Mouse (Mus musculus) heart, postnatal 14 days (tissue): ENCODE measurements around the gene Lipt2. TPM values are rescaled to one million over a fixed set of nuclear protein-coding genes. Genes with fewer than 3 reads are reported as not detected.

ENCODE experiments used
- DNase-seq, 2 experiments: peaks; one replicate each; pipeline ENCODE4 v3.0.0; 2021 to 2022
- intact Hi-C: fragments of 180-260 bp; cut with DNase I; formaldehyde crosslinking; loops from one replicate; pipeline ENCODE4 v1.15.1; 2025
- total RNA-seq, 2 experiments: library from RNA; stranded (reverse); gene quantifications; 2 replicates each; pipeline ENCODE4 v1.2.3; 2021

The Lipt2 gene
- total RNA-seq, 2 experiments from 2014 or later = 3.4 to 3.9 TPM

DNA sequence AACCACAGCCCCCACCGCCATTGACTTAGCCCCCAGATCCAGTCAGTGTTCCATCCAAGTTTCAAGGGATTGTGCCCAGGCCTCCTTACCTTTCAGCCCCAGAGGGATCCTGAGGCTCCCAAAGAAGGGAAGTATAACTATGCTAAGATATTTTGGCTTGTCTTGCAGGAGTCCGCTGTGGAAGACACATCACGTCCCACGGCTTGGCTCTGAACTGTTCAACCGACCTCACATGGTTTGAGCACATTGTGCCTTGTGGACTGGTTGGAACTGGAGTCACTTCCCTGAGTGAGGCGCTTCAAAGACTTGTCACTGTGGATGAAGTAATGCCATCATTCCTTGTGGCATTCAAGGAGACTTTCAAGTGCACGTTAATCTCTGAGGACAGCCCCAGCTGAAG is 929 bp downstream of the Lipt2 start:
- DNase-seq = no peak
- intact Hi-C loops = no loop called here

DNA sequence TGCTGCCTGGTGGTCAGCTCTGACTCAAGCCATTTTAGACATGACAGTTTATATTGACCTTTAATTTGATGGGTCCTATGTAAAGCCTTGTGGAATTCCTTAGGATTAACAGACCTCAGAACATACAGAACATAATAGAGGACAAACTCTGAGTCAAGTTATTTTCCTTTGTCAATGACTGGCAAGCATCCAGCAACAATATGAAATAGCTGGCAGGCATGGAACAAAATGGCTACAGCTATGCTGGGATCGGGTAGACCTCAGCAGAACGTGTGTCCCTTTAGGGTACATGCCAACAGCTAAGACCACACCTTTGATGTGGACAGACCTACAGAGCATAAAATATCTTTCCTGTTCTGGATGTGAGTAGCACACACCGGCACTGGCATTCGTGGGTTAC is 4.4 kb downstream of the Lipt2 start:
- intact Hi-C loops = no loop called here

DNA sequence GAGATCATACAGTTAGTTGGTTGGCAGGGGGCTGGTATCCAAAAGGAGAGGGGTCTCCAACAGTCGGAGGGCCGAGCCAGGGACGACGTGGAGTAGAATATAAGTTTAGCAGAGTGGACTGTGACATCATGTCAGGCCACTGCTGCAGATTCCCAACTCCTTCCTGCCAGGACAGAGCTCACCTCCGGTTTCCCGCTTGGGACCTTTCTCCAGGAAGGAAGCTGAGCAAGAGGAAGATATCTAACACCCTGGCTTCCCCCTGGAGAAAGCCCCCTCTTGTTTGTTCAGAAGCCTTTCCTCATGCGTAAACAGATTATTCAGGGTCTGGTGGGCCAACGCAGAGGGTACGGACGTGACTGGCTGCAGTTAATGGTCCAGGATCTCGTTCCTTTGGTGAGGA is 9.6 kb downstream of the Lipt2 start:
- intact Hi-C loops = no loop called here
- DNase-seq = no peak

More for the DNA sequence above, 4.4 kb downstream of the Lipt2 start:
- DNase-seq = no peak

DNA sequence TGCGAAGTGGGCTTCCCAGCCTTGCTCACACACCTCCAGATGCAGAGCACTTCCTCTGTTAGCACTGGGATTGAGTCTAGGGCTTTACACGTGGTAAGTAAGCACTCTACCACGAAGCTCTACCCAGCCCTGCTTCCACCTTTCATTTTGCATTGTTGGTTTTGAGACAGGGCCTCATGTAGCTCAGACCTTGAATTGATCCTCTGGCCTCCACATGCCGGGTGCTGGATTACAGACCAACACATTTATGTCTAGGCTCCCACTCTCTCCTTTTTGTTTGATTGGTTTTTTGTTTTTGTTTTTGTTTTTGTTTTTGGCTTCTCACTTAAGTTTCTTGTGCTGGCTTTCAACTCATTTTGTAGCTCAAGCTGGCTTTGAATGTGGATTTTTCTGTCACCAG is 11.7 kb downstream of the Lipt2 start:
- DNase-seq = no peak
- intact Hi-C loops = no loop called here

DNA sequence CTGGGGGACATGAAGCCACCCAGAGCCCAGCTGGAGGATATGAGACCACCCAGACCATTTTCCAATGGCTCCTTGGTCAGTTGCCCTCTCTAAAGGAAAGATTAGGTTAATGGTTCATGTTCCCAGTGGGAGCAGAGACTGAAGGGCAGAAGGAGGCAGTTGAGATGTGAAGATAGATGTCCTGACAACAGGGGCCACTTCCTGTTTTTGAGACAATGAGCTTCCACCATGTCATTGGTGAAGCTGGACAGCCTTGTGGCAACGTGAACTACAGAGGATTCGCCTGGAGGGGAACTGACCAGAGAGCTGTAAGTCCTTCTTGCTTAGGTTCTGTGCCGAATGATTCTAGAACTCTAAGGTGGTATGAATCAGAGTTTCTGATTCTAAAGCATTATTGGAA is 17.2 kb downstream of the Lipt2 start, which contains the start of gene Kcne3:
Kcne3 (plus strand) TSS at position 234 of the 400 bp plus-strand sequence.
- intact Hi-C loops = loop anchor here (5.0 kb wide), 1 partner anchor 34 kb away; no protein-coding TSS in a partner anchor
- no peak for DNase-seq

DNA sequence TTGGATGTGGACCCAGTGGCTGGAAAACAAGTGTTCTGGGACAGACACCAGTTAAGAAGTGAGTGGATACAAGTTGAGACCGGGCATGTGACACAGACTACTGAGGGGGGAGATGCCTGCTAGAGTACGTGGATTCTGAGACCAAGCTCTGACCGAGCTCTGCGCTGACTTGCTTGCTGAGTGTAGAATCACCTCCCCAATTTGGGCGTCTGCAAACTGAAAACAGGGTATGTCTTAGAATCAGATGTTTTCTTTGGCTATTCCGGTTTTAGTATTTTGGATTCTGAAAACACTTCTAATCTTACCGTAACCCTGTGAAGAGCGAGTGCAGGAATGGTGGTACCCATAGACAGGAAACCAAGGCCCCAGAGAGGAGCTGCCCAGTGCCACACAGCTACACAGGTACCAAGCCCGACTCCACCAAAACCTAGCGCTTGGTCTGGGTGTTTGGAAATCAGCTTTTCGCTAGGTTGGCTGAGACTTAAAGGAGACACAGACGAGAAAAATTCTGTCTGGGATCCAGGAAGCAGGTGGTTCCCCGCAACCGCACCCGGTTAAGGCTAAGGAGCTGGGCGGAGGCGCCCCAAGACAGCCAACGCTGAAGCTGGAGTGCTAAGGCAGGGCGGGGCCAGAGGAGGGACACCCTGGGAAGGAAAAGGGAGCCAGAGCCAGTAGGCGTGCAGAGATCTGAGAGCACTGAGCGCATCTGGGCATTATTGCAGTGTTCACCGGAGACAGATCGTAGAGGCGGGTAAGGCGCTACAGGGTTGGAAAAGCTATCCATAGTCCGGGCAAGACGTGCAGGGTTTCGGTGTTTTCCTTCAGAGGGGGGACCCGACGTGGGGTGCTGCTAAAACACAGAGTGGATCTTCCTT is 19.2 kb downstream of the Lipt2 start:
- intact Hi-C loops = loop anchor here (5.0 kb wide), 1 partner anchor 36 kb away; no protein-coding TSS in a partner anchor
- peak; percentile 53 to 63 for DNase-seq

DNA sequence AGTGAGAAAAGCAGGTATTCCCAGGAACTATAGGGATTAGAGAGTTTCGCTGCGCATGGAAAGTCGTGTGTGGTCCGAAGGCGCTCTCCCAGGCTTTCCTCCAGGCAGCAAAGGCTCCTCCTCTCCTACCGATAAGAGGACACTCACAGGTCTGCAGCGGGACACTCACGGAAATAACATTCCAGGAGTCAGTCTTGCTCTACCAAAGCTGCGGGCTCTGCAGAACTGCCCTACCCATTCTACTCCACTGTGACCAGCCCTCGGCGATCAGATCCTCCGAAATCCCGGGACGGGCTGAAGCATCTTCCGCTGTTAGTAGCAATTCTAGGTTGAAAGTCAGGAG is 19.8 kb downstream of the Lipt2 start:
- DNase-seq = no peak
- intact Hi-C loops = loop anchor here (5.0 kb wide), 1 partner anchor 37 kb away; no protein-coding TSS in a partner anchor

DNA sequence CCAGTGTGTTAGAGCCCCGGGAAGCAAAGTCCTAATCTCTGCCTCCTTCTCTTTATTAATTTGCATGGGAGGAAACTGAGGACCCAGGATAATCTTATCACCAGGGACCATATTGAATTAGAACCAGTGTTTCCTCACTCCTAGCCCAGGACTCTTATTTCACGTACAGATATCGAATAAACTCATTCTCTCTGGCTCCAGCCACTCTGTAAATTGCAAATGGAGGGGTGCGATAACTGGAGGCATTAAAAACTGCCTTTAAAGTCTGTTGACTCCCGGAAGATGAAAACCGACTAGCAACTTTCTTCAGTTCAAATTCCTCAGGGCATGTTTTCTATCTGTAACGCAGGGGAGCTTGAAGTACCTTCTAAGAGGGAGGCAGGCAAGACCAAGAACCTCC is 20.3 kb downstream of the Lipt2 start:
- DNase-seq = no peak
- intact Hi-C loops = loop anchor here (5.0 kb wide), 1 partner anchor 37 kb away; no protein-coding TSS in a partner anchor

DNA sequence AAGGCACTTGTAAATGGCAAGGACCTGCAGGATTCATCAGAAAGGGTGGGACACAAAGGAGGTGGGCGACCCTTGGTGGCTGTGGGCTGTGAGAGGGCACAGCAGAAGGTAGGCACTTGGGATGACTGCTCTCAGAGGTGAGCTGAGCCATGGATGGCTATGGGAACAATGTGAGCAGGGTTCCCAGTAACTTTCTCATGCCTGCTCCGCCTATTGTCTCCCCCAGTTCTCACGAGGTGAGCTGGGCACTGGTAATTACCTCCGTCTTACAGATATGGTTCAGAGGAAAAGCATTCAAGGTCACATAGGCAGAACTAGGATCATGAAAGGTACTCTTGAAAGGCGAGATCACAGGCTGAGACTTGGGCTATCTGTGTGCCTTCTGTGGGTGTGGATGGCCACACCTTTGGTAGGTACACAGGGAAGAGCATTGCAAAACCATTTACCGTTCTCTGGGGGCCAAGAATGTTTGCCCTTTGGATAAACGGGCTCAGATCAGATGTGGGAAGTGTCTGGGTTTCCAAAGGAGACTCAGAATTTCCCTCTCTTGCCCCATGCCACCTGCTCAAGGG is 20.8 kb downstream of the Lipt2 start:
- intact Hi-C loops = loop anchor here (5.0 kb wide), 1 partner anchor 38 kb away; no protein-coding TSS in a partner anchor
- DNase-seq = no peak

DNA sequence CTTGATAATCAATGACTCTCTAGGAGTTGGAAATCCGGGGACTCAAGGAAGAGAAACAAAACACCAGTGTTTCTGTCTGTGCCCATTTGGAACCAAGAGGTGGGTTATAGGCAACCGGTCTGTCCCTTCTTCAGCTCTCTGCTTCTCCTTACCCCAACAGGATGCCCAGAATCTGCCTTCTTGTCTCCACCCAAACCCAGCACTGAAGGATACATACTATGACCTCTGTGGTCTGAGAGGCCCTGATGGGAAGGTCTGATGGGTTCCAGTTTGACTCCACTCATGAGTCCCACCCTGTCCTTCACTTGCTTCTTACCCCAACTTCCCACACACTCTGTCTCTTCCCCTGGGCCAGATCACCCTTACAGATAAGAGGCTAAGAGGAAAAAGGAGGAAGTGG is 22.1 kb downstream of the Lipt2 start:
- intact Hi-C loops = no loop called here
- DNase-seq = no peak

DNA sequence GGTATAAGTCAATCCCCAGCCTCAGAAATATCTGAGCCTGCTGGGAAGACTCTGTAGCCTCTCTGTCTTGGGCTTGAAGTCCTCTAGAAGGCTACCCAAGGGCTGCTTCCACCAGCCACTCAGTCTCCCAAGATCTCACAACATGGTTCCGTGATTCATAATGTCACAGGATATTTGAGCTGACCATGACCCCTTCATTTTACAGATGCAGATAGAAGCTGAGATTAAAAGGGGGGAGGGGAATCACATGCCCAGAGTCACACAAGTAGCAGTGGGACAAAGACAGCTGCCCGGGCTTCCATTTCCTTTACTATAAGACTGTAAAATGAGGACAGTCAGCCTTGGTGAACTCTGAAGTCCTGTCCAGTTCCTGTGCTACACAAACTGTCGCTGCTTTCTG is 22.5 kb downstream of the Lipt2 start:
- intact Hi-C loops = no loop called here

DNA sequence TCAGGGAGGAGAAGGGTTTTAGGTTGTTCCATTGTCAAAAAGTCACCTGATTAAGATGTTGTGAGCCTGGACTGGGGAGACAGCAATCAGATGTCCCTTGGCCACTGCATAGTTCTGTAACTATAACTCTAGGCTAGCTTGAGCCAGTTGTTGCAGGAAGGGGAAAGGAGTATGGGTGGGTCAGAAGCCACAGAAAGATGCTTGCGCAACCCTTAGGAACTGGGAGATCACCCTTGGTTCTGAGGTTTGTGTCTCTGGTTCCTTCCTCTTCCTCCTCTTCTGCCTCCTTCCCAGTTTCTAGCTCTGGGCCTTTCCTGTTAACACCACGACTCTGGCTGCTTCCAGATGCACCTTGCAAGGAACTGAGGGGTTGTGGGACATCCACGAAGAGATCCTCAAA is 23.3 kb downstream of the Lipt2 start:
- intact Hi-C loops = no loop called here
- DNase-seq = no peak

More for the DNA sequence above, 22.5 kb downstream of the Lipt2 start:
- DNase-seq = no peak

DNA sequence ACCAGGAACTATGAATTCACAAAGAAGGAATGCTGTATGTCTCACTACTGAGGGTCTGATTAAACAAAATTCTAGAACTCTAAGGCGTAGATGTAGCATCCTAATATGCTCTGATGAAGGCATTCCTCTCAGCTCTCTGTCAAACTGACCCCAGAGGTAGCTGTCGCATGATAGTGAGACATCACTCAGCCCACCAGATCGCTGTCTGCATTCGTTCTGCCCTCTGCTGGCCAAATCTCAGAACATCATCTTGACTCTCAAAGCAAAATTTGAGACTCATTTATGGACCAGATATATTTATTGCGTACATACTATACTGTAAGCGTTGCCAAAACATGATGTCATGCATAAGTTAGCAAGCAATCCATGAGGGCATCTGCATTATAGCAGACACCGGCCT is 28.5 kb downstream of the Lipt2 start:
- DNase-seq = peak; percentile 50 to 69
- intact Hi-C loops = loop anchor here (2.0 to 5.0 kb wide), 2 partner anchors 65 to 195 kb away; no protein-coding TSS in a partner anchor

DNA sequence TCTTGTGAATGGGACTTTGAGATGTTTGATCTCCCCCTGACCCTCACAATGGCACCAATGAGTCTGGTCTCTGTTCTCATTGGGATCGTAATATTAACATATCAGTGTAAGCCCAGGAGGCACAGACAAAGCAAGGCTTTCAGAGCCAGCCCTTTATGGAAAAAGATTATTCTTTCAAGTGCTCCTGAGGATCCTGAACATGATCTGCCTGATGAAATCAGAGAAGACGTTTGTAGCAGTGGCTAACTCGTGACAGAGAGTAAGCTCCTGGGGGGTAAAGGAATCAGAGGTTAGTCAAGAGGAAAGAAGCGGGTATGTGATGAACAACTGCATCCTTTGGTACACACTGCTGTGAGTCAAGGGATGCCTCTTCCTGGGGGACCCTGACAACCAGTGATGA is 31.1 kb downstream of the Lipt2 start:
- intact Hi-C loops = no loop called here

DNA sequence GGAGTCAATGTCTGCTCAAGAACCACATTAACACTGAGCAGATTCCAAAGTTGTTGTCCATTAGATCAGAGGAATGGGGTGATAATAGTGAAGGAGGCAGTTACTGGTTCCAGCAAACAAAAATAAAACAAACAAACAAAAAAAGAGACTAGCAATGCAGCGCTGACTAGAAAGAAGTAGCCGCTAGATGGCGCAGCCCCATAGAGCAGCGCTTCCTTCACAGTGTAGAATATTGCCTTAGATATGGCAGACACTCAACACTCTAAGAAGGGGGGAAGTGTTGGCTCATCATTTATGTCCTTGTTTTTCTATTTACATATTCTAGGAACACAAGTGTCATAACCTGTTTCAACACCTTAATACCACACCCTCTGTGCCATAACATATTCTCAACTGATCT is 31.7 kb downstream of the Lipt2 start:
- DNase-seq = peak; percentile 60 to 79
- intact Hi-C loops = no loop called here

More for the DNA sequence above, 31.1 kb downstream of the Lipt2 start:
- DNase-seq = no peak

DNA sequence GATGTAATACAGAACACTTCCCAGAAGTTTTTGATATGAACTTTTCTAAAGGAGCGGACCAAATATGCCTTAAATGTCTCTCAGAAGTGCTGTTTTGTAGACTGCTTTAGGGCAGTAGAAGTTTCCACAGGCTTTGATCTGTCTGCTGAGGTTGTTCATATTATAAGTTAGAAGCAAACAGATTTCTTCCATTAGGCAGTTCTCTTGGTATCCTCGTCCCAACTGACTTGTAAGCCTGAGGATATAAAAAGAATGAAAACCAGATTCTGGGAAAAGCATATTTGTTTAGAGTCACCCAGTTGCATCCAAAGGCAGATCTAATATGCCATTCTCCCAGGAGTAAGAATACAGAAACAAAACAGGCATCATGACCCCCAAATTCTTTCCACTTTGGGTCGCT is 42.1 kb downstream of the Lipt2 start:
- intact Hi-C loops = no loop called here
- DNase-seq = no peak

DNA sequence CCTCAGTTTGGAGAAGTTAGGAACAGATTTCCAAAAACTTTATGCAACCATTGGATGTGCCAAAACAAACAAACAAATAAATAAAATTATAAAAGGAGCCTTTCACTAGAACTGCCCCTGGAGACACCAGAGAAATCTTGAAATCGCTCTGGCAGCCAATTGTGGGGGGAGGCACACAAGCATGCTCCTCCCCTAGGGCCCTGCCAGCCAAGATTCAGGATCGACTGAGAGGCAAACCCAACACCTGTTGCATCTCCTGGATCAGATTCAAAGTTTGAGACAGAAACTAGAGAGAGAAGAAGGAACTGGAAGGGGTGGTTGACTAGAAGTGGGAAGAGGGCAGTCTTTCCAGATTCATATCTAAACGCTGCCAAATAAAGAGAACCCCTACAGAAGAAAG is 44.5 kb downstream of the Lipt2 start:
- intact Hi-C loops = no loop called here
- DNase-seq = no peak

DNA sequence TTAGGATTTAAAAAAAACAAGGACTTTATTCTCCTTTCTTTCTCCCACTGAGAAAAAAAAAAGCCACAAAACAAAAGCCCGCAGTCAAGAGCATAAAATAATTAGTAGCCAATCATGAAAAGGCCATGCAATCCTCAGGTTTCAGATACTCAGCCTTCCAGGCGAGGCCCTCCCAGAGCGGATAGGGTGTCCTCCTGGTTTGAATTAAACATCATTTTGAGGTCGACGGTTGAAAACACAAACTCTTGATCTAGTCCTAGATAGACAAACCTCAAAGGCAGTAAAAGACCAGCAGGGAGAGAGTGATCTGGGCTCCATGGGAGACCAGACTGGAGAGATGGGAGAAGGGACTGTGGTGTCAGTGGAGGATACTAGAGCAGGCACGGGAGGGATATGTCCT is 45.8 kb downstream of the Lipt2 start:
- intact Hi-C loops = no loop called here
- no peak for DNase-seq

DNA sequence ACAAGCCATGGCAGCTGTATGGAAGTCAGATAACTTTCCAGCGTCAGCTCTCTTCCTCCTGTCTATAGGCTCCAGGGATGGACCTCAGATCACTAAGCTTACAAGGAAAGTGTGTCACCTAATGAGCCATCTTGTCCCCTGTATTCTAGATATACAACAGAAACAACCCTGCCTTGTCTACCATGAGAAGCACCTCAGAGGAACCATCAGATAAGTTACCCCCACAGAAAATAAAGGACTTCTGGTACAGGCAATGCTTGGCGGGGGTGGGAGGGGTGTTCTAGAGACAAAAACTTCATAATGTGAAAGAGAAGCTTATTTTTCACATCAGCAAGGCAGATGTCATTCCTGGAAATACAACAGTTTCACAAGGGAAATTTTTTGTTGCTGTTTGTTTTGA is 47.1 kb downstream of the Lipt2 start:
- intact Hi-C loops = no loop called here

DNA sequence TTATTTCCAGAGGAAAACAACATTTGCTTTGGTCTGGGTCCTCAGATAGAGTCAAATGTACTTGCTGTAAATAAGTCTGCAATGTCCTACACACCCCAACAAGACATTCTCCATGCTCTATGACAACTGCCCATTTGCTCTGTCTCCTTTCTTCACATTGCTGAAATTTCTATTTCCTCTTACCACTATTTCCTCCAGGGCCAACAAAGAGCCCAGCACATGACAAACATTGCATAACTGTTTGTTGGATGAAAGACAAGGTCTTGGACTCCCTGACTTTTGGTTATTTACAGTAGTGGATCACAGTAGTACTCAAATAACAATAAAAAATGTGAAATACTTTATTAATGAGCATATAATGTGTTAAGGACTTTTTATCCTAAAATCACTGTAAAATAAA is 48.8 kb downstream of the Lipt2 start:
- no peak for DNase-seq
- intact Hi-C loops = no loop called here

More for the DNA sequence above, 47.1 kb downstream of the Lipt2 start:
- no peak for DNase-seq
